Mouse (Mus musculus) ES-Bruce4 (cell line): ENCODE measurements at regions not wholly inside any gene's neighbourhood (a gene's known extent, or its start where the extent isn't known, plus 50 kb on each side); places are given as distances from the start of the nearest gene placed in this dataset.

Source experiments
- H3K27ac ChIP-seq: 2 replicates; pipeline ENCODE4 v1.5.1; 2012; ENCODE audit warnings: low read length, inconsistent platforms; ENCODE audit not compliant: insufficient read depth
- H3K27me3 ChIP-seq: 2 replicates; pipeline ENCODE4 v1.6.1; 2012; ENCODE audit warnings: mild to moderate bottlenecking, low read length, inconsistent platforms; ENCODE audit not compliant: control insufficient read depth, poor library complexity, insufficient read depth, severe bottlenecking
- H3K36me3 ChIP-seq: 2 replicates; pipeline ENCODE4 v1.6.1; 2012; ENCODE audit warnings: inconsistent platforms, mild to moderate bottlenecking, low read length, moderate library complexity; ENCODE audit not compliant: control insufficient read depth, poor library complexity, insufficient read depth, severe bottlenecking
- H3K4me1 ChIP-seq: one replicate; pipeline ENCODE4 v1.8.1; 2011; ENCODE audit warnings: low read length; ENCODE audit not compliant: control insufficient read depth, insufficient read depth
- H3K4me3 ChIP-seq: 2 replicates; pipeline ENCODE4 v1.5.1; 2011; ENCODE audit warnings: low read depth, mild to moderate bottlenecking, low read length
- H3K9ac ChIP-seq: 2 replicates; pipeline ENCODE4 v1.6.1; 2012; ENCODE audit warnings: low read depth, mild to moderate bottlenecking, inconsistent platforms; ENCODE audit not compliant: poor library complexity, severe bottlenecking
- H3K9me3 ChIP-seq: replicated peaks from 2 replicates; pipeline ENCODE4 v1.6.1; 2012; ENCODE audit warnings: mild to moderate bottlenecking, low read length, inconsistent platforms; ENCODE audit not compliant: control insufficient read depth, poor library complexity, insufficient read depth, severe bottlenecking
- CTCF ChIP-seq: IDR thresholded peaks from one replicate; pipeline ENCODE4 v1.8.1; 2011; ENCODE audit warnings: low read depth, low read length
- EP300 ChIP-seq: IDR thresholded peaks from 2 replicates; pipeline ENCODE4 v1.6.1; 2011; ENCODE audit warnings: low read depth, low read length; ENCODE audit not compliant: insufficient read depth
- POLR2A ChIP-seq: IDR thresholded peaks from one replicate; pipeline ENCODE4 v1.8.1; 2011; ENCODE audit warnings: low read length; ENCODE audit not compliant: insufficient read depth

DNA sequence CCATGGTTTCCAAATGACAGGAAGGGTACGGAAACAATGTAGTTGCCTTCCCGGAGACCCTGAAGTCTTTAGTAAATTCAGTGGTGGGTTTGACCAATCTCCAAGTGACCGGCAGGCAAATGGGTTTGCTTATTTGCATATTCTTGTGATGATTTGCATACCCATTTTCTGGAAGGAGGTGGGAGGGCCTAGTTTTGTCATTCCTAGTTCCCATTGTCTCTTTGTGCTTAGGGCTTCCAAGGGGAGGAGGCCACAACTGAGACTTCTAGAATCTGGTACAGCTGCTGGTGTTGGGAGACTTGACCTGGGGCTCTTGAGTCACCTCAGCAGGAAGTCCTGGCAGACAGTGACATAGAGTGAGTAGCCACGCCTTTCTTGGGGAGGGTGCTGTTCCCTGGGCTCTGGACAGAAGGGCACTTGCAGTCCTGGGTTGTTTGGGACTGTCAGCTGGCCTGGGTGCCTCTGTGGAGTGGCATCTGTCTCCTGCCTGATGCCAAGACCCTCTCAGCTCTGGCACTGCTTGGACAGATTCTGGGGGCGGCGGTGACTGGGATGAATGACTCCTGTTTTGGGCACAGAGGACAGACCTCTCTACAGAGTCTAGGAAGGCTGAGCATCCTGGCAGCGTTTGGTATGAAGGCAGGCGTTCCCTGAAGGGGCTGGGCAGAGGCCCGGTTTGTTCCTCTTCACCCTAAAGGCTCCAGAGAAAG lies 178.0 kb downstream of the Uaca start:
- H3K9me3 ChIP-seq = no peaks in the 10 kb centered on the region
- peaks cover 2% of the 10 kb centered on the region for H3K4me1 ChIP-seq
- H3K27me3 ChIP-seq = no peaks in the 10 kb centered on the region
- no peaks in the 10 kb centered on the region for H3K36me3 ChIP-seq
- H3K4me3 ChIP-seq = no peak overlapping the region
- no peak overlapping the region for H3K9ac ChIP-seq
- no peak overlapping the region for H3K27ac ChIP-seq
- TF ChIP-seq EP300 = no peak
- no peak for TF ChIP-seq CTCF
- no peak for TF ChIP-seq POLR2A

DNA sequence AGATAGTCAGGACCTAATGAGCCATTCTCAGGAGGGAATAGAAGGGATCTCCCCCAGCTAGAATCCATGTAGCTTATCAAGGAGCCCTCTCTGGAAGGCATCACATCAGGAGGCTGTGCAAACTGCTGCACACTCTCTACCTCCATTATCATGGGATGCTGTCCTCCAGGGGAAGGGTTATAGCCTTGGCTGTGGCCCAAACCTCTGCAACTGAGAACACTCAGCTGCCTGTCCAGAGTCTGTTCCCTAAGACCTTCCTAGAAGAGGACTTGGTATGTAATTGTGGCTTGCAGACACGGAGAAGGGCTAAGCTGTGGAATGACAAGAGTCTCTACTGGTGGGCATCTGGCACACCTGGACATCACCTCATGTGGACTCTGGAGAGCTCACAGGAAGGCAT lies 180.2 kb downstream of the Uaca start:
- Histone ChIP-seq H3K4me1 (peaks cover 2% of the 10 kb centered on the region), H3K27ac (no peak overlapping the region), H3K9ac (no peak overlapping the region), H3K27me3 (no peaks in the 10 kb centered on the region), H3K9me3 (no peaks in the 10 kb centered on the region), H3K36me3 (no peaks in the 10 kb centered on the region), H3K4me3 (no peak overlapping the region)
- TF ChIP-seq EP300 (no peak), POLR2A (no peak)

DNA sequence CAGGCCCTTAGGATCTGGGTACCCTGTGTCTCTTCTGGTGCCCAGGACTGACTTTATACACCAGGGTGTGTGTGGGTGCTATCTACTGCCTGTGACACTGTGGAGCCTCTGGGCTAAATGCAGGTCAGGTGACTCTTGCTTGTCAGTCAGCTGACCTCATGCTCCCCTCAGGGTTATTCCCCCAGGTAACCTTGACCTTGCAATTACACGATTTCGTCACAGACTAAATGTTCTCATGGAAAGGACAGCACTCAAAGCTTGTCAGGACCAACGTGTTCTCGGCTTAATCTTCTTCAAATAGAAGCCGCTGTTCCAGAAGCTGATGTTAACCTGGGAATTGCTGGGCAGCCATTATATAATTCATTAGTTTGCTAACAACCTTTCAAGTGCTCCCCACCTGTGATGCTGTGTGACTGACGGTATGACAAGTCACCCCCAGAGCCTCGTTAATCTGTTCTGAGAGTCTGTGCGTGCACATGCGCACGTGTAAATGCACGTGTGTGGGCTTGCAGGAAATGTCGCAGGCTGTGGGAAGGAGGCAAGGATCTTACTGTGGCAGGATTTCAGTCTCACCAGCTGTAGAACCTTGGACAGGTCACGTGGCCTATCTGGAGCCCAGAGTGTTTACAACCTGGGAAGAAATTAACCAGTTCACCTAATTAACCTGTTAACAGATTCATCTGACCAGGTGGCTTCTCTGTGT lies 188.2 kb downstream of the Uaca start:
- Histone ChIP-seq H3K36me3 (no peaks in the 10 kb centered on the region), H3K9me3 (no peaks in the 10 kb centered on the region), H3K4me1 (no peaks in the 10 kb centered on the region), H3K27me3 (no peaks in the 10 kb centered on the region), H3K27ac (no peak overlapping the region), H3K9ac (no peak overlapping the region), H3K4me3 (no peak overlapping the region)
- no peak for TF ChIP-seq CTCF
- no peak for TF ChIP-seq EP300
- TF ChIP-seq POLR2A = no peak

DNA sequence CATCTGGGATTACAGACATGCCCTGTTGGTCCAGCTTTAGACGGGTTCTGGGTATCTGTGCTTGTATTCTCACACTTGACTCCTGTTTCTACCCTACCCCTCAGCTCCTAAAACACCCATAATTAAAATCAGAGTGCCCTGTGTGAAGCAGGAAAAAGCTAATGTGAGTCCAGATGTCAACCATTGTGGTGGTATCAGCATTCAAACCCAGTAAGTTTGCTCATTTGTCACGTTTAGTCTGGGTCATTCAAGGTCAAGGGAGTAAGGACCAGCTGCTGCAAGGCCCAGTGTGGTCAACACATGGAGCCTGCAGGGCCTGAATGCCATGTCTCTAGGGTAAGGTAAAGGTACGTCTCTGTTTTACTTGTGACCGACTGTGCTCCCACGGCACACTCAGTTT lies 188.9 kb downstream of the Uaca start:
- H3K27me3 ChIP-seq = no peaks in the 10 kb centered on the region
- H3K9me3 ChIP-seq = no peaks in the 10 kb centered on the region
- H3K36me3 ChIP-seq = no peaks in the 10 kb centered on the region
- H3K4me3 ChIP-seq = no peak overlapping the region
- no peak for TF ChIP-seq CTCF
- no peak for TF ChIP-seq POLR2A
- no peak for TF ChIP-seq EP300
- H3K9ac ChIP-seq = no peak overlapping the region
- no peaks in the 10 kb centered on the region for H3K4me1 ChIP-seq
- no peak overlapping the region for H3K27ac ChIP-seq

DNA sequence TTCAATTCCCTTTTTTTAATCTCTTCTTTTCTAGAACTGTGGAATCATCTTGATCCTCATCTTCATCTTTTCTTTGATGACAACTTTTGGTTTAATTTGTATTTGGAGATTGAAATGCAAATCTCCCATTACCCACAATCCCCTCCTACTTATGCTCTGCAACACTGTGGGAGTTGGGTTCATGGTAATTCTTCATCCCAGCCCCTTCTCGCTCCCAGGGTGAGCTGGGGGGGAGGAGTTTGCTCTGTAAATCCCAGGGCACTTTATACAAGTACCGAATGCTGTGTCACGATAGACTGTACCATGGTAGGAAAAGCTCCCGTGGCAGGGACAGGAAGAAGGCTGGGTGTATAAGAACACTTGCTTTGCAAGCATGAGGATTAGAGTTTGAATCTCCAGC lies 193.8 kb downstream of the Uaca start:
- H3K36me3 ChIP-seq = no peaks in the 10 kb centered on the region
- no peaks in the 10 kb centered on the region for H3K9me3 ChIP-seq
- H3K27ac ChIP-seq = no peak overlapping the region
- H3K9ac ChIP-seq = no peak overlapping the region
- no peak overlapping the region for H3K4me3 ChIP-seq
- no peaks in the 10 kb centered on the region for H3K27me3 ChIP-seq
- H3K4me1 ChIP-seq = no peaks in the 10 kb centered on the region
- TF ChIP-seq POLR2A = no peak
- no peak for TF ChIP-seq CTCF
- TF ChIP-seq EP300 = no peak

DNA sequence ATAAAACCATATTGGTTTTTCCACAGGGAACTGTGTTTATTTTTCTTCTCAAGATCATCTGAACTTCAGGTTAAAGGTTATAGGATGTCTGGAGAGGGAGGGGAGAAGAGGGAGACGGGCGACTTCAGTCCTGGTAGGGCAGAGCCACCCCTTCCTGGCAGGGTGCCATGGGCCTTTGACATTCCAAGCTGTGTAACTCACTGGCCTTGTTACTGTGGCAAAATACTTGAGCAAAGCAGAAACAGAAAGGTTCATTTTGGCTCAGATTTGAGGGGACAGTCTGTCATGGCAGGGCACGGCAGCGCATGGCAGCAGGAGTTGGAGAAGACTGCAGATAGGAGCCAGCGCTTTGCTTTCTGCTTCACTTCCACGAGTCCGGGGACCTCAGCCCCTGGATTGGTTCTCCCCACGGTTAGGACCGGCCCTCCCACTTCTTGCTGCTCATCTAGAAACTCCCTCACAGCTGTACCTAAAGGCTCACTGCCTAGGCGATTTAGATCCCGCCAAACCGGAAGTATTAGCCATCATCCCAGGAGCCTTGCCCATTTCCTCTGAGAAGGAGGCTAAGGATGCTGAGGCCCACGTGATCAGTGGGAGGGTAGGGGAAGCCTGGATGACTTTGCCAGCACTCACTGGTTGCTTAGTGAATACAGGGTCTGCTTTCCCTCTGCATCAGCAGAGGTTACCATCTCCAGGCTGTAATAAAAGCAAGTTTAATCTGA lies 195.5 kb downstream of the Uaca start:
- Histone ChIP-seq H3K36me3 (no peaks in the 10 kb centered on the region), H3K27ac (no peak overlapping the region), H3K4me3 (no peak overlapping the region), H3K4me1 (no peaks in the 10 kb centered on the region), H3K9ac (no peak overlapping the region), H3K27me3 (no peaks in the 10 kb centered on the region), H3K9me3 (no peaks in the 10 kb centered on the region)
- TF ChIP-seq EP300 (no peak), CTCF (no peak), POLR2A (no peak)
